Mouse (Mus musculus): ENCODE measurements around the gene Trex2.

Gene Trex2

DNA sequence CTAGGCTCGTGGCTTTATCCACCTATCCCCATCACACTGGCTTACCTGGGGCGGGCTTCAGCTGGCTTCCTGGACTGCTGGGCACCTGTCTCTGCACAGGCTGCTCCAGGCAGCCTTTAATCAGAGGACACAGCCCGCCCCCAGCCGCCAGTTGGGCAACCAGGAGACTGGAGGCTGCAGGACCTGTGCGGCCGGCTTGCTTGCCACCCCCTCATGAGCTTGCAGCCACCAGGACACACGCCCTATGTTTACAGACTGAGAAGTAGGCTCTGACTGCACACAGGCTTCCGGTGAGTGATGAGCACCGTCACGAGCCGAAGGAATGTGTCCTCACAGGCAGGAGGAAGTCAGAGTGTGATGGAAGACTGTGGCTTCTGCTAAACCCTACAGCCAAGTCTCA lies at the start of gene Trex2:
Gene Trex2 (minus strand): TSS at position 93 of the 400 bp plus-strand sequence.
- DNase-seq (ENCODE audit: low spot score), result no peak

DNA sequence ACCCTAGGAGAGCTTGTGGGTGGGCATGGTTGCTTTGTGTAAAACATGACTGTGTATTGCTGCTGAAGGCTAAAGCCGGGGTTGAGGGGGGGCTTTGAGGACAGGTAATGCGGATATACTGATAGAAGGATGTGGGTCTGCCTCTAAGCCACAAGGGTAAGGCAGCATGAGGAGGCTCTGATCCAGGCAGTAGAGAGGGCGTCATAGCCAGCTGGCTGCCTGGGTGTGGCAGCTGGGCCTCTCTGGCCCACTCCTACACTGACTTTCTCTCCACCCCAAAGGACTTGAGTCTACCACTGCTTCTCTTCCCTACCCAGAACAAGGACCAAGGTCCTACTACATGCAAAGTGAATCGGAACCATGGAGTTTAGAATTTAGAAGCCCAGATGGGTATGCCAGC lies 49.7 kb upstream of the Trex2 start:
- no peak for DNase-seq (ENCODE audit: low spot score)

DNA sequence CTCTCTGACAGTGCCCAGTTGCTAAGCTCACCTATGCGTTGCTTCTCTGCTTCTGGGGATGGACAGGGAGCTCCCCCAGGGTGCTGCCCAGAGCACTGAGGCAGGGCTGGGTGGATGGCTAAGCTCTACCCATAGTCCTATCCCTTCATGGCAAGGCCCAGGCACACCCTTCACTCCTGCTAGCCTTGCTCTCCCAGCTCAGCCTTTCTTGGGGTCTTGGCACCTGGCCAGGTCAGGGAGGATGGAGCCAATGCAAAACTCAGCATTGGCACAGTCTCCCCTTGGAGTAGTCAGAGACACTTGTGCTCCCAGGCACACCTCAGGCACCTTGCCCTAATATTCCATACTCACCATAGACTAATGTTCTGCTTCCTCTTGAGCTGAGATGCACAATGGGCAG lies 48.9 kb upstream of the Trex2 start:
- no peak for DNase-seq (ENCODE audit: low spot score)

DNA sequence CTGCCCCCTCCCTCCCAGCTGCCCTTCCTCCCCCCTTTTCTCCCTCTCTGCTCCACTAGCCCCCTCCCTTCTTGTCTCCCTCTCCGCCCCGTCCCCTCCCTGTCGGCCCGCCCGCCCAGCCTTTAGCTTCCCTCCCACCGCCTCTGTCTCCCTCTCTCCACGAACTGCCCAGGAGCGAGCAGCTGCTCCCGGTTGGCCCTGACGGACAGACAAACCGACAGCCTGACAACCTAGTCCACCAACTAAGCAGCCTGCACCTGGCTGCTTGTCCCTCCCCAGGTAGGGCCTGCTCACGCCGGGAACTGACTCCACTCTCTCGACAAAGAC lies 48.3 kb upstream of the Trex2 start, which contains the start of gene Bgn:
Gene Bgn (plus strand): TSS at position 119 of the 327 bp plus-strand sequence.
- no peak for DNase-seq (ENCODE audit: low spot score)

DNA sequence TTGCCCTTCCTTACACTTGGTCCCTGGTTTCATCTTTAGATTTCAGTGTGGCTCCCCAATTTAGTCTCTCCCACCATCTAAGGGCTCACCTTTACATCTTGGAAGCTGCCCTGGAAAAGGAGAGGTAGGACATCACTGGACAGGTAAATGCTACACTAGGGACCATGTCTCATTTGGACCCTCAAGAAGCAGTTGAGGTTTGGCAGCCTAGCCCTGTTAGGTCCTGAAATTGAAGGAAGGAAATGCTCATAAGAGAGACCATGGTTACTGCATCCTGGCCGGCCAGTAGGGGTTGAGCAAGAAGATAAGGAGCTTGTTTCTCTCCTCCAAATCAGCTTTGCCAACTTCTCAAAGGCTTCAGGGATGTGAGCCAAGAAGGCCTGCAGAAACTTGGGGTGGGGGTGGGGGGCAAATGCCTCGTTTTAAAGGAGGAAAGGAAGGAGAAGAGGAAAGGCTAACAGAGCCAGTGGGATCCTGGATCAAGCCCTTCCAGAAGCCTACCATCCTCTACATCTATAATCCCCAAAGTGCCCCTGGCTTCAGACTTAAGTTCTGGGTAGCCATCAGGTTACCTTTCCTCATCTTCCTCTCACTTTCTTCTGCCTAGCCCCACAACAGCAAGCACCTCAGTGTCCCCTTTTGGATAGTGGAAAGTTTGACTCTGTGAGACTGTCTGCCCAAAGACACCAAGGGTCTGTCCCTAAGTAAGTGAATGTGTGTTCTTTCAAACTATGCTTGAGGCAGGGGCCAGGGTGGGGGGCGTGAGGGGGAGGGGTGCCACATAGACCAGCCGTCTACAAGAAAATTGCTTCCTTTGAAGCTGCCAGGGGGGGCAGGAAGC lies 47.7 kb upstream of the Trex2 start:
- no peak for DNase-seq (ENCODE audit: low spot score)

DNA sequence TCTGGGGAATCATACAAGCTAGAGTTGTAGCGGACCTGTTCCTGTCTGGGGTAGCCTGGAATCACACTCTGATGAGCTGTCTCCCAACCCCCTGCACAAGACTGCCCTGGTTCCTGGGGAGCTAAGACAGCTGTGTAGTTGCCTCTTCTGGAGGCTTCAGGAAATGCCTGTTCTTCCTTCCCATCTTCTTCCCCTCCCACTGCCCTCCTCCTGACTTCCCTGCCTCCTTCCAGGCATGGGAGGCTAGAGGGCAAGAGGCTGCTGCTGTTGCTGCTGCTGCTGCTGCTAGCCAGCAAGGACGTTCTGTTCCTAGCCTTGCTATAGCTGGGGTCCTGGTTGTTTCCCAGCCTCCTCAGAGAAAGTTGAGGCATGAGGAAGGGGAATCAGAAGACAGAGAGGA lies 45.2 kb upstream of the Trex2 start:
- DNase-seq (ENCODE audit: low spot score), result no peak

DNA sequence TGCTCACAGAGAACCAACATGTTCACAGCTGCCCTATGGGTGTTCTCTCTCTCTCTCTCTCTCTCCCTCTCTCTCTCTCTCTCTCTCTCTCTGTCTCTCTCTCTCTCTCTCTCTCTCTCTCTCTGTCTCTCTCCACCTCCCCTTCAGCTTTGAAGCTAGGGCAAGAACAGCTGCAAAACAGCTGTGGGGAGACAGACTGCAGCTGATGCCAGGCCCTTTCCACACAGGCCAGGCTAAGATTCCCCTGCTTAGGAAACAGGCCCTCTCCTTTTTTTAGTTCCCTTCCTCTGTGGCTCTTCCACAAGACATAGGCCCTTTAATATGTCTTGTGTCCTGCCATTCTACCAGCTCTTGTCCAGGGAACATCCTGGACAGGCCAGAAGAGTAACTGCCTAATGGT lies 44.5 kb upstream of the Trex2 start:
- DNase-seq (ENCODE audit: low spot score), result no peak

DNA sequence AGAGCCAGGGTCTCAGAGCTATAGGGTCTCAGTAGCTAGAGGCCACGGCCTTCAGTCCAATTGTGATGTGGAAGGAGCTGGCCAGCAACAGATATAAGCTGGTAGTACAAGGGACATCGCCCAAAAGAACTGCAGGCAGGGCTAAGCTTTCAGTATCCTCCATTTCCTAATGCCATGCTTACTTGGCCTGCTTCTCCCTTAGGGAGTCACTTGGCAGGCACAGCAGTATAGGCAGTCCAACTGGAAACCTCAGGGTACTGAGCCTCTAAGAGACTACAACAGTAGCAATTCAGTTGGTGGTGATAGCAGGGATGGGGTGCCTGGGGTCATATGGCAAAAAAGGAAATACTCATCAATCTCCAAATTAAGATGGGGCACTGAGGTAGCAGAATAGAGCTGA lies 42.4 kb upstream of the Trex2 start:
- DNase-seq (ENCODE audit: low spot score), result no peak

DNA sequence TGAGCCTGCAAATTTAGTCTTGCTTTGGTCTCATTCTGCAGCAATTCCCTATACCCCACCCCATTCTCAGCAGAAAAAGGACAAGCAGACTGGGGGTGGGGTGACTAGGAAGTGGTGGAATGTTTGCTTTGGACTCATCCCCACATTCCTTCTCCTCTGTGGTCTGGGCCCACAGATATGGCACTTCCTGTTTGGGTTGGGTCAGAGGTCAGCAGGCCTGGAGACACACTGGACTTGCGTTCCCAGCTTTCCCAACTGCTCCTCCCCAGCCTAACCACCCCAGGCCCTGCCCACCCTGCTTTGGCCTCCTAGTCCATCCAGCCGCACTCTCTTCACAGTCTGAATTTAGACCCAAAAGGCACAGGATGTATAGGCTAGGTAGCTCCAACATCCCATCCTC lies 41.5 kb upstream of the Trex2 start:
- DNase-seq (ENCODE audit: low spot score), result no peak

DNA sequence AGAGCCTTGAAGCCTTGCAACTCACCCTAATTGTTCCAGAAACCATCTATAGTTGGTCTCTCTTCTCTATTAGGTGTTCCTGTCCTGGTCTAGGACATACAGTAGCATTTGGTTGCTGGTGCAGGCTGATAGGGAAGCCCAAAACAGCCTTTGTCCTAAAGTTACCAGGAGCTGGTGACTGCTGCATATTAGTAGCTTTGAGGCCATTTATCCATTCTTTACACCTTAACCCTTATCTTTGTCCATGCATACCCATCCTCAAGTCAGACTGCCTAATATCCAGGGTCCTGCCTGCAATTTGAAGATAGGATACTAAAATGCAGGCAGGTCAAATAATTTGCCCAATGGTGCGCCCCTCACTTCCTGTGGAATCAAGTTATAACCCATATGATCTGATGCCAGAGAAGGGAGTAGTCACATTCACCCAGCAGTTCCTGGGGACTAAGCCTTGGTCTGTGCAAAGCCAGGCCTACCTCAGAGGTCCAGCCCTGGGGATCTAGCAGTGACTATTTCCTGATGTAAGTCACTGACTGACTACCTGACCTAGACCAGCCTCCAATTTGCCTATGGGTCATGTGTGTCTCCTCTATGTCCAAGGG lies 40.6 kb upstream of the Trex2 start:
- DNase-seq (ENCODE audit: low spot score), result no peak

DNA sequence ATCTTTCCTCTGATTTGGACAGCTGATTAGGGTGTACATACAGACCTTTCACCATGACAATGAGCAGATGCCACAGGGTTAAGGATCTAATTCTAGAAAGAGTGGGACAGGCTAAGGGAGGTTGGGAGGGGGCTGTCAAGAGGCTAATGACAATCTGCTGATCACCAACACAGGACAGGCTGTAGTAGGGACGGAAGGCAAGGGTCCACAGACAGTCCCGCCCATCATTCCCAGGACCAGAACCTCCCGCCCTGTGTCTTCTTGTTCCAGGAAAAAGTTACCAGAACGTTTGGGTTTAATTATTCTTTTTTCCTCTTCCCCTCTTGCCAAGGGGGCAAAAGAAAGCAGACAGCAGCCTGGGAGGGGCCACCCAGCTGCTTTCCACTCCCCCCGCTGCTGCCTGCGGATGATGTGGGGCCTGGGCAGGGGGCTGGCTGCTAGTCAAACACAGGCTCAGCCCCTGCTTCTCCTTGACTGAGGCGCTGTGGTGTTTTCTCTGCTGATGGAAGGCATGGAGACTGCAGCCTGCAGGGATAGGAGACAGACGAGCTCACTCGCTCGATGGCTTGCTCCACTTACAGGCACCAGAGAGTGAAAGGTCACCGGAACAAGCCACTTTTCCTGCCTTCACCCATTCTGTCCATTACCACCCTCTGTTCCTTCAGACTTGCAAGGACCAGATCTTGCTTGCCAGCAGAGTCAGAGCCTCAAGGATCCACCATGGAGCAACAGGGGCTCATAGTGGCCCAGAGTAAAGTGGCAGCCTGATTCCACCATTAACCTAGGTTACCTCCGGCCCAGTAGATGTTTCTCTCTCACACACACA lies 39.4 kb upstream of the Trex2 start:
- no peak for DNase-seq (ENCODE audit: low spot score)

DNA sequence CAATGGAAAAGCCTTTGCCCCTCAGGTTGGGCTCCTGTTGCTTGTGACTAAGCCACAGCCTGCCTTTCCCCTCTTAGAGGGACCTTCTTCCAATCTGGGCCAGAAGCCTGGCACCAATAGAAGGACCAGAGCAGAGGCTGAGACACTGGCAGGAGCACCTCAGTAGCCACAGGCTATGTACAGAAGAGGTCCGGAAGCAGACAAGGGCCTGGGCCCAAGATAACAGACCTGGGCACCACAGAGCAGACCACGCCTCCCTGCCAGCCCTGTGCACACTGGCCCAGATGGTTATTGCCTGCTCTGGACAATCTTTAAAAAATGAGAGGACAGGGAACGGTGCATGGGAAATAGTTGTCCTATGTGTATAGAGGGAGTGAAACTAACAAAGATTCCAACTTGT lies 36.6 kb upstream of the Trex2 start:
- DNase-seq (ENCODE audit: low spot score), result no peak

DNA sequence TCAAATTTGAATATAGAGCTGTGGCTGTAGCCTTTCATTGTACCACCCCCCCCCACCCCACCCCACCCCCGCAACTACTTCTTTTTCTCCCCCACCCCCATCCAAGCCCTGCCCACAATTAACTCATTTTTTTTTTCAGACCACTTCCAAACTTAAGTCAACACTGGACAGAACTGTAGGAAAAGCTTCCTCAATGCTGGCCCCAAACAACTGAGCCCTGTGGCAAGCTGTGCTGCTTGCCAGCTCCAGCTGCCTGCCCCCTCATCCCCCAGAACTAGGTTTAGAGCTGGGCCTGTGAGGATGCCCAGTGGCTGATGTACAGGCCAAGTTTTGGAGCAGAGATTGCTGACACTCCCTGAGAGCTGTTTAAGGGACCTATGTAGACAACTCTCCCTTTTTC lies 33.6 kb upstream of the Trex2 start:
- DNase-seq (ENCODE audit: low spot score), result no peak

DNA sequence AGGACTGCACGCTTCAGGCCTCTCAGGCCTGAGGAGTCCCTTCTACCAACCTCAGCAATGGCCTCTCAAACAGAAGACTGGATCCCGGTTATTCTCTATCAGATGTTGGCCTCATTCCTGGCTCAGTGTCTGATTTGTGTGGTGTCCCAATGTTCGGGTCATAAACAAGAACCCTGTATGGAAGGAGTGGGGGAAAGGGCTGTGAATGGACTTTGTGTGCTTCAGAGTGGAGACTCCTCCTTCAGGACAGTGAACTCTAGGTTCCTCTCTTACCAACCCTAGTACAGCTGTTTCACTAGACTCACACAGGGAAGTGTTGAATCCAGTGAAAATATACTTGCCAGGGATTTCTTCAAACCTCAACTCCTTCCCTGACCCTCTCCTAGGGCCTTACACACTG lies 33.2 kb upstream of the Trex2 start:
- DNase-seq (ENCODE audit: low spot score), result no peak

DNA sequence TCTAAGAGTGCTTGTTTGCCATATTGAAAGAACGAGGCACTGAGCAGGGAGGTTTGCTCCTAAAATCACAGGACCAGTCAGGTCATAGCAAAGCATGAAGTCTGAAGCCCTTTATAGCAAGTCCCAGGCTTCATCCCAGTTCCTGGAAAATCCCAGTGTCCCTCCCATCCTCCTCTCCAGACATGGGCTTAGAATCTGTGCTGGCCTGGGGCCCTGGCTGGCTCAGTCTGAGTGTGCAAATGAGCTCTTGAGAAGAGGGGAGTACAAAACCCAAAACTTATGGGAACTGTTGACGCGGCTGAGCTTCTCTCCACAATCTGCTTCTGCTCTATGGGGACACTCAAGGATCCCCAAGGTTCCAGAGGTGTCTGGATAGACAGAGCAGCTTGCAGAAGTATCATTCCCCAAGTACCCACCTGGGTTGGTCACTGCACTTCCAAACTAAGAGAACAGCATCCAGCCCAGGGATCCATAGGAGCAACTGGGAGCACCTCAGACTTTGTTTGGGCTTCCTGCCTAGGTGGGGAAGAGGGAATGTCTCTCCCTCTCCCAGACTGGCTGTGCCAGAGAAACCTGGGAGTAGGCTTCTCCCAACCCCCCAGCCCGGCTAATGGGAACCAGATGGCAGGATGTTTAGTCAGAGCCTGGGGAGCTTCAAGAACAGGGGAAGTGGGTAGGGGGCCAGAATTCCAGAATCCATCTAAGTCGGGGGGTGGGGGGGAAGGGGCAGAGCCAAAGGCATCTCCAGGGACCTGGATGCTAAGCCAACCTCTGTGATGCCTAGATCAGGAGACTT lies 32.5 kb upstream of the Trex2 start:
- no peak for DNase-seq (ENCODE audit: low spot score)

DNA sequence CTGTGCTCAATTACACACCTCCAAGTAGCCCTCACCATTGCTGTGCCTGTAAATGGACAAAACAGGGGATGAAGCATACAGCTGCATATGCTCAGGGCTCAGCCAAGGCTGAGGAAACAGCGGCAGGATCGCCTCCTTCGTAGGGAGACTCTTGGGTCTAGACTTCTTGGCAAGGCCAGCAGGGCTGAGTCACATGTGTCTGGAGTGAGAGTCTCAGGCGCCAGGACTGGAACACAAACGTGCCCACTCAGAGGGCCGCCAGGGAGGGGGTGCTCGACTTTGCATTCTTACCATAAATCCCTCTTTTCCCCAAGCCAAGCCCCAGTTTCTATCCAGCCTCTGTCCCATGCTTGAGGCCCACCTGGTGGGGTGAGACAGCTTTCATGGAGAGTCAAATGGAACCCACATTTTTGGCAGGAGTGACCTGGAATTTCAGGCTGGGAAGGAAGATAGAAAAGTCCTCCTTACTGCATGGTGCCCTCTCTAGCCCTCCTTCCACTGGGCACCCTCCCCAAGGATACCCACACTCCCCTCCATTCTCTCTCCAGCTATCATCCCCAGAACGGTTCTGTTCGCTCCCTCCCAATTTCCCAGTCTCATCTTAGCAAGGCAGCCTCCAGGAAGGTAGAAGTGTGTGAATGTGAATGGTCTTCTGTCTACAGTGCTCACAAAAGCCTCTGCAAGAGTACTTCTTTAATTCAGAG lies 30.5 kb upstream of the Trex2 start:
- DNase-seq (ENCODE audit: low spot score), result no peak

DNA sequence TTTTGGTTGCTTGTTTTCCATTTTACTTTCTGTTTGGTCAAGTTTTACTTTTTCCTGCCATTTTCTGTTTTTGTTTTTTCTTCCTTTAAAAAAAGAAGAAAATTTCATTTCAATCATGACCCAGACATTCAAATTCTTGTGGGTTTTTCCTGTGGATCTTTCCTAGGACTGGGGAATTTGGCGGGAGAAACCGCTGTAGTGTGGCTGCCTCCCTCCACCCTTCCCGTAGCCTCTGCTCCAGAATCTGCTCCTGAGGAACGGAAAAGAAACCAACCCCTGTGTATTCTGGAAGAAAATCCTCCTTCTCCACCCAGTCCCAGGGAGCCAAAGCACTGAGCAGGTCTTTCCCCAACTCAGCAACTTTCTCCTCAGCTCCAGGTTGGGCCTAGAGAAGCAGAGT lies 25.6 kb upstream of the Trex2 start:
- DNase-seq (ENCODE audit: low spot score), result no peak

DNA sequence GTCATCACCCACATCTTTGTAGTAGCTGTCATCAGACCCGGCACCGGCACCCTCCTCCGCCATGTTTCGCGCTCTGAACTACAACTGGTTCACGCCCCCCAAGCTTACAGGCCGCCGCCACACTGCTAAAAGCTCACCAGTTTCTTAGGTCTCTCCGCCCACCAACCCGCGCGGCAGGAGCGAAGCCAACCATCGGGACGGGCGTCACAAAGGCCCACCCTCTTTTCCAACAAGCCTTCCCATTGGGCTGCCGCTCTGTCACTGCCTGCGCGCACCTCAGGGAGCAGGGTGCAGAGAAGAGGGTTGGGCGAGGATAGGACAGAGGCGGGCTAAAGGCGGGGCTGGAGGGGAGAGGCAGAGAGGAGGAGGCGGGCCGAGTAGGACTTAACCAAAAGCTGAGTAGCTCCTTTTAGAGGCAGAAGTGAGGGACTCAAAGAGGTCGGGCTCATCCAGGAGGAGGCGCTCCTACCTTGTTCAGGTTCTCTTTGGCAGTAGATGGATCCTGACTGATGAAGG lies 23.8 kb upstream of the Trex2 start, which contains the start of gene Haus7:
Gene Haus7 (minus strand): TSS at position 168 of the 516 bp plus-strand sequence.
- DNase-seq (ENCODE audit: low spot score), result peak; percentile 83

DNA sequence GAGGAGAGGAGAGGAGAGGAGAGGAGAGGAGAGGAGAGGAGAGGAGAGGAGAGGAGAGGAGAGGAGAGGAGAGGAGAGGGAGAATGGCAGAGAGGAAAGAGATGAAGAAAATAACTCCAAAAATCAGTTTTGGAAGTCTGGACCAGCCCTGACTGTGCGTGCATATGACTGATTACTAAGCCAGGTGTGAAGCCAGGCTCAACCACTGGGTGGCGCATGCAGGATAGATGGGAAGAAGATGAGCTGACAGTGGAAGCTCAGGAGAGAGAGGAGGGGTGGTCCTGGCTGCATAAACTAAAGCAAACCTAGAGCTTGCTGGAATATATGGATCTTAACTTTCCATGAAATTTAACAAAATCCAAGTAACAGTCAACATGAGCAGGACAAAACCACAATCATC lies 16.8 kb upstream of the Trex2 start:
- DNase-seq (ENCODE audit: low spot score), result peak; percentile 24

DNA sequence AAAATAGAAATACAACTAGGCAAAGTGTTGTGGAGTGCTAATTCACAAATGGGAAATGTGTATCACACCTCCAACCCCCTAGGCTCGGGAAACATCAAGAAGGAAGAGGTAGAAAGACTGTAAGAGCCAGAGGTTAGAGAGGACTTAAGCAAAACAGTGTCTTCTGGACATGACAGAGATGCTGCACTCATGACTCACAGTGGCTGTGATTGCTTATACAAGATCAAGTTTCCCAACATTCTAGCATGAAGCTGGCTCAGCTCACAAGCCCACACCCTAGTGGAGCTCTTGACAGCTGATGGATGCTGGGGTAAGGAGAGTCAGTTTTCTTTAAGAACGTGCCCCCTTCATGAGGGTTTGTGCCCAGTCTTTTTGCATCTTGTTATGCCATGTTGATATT lies 6.3 kb upstream of the Trex2 start:
- DNase-seq (ENCODE audit: low spot score), result no peak

DNA sequence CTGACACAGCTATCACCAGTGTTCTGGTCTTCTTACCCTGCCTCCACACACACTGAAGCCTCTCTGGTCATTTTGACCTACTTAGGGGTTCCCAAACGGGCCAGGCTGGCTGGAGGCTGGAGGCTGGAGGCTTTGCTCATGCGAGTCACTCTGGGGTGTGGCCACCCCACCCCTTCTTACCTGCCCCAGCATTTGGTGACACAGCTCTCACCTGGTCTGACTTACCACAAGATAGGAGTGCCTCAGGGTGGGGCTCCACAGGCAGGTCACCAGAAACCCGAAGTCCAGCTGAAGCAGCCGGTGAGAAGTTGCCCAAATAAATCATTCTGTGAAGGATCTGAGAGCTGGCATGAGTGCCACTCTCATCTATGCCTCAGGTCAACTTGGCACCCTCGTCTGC lies 2.3 kb downstream of the Trex2 start:
- no peak for DNase-seq (ENCODE audit: low spot score)

Data from spleen, adult 12 weeks (tissue).